Mouse (Mus musculus) brain, embryonic 14.5 days (tissue): ENCODE results near the gene Trarg1.
"Not testable (repeated sequence)": the region's sequence is repeated elsewhere in the genome, so short reads cannot be mapped to it uniquely, and the experiment has no call there.

Source experiments
- CTCF ChIP-seq: fragments of 200-500 bp; IDR thresholded peaks from 2 replicates; pipeline ENCODE4 v1.5.1; 2012; ENCODE audit warnings: inconsistent platforms, mild to moderate bottlenecking, moderate library complexity, borderline replicate concordance; ENCODE audit not compliant: insufficient read depth, insufficient read length; ENCODE audit errors: extremely low read depth
- POLR2A ChIP-seq: fragments of 200-500 bp; IDR thresholded peaks from 2 replicates; pipeline ENCODE4 v1.6.1; 2012; ENCODE audit warnings: mild to moderate bottlenecking, inconsistent platforms, borderline replicate concordance; ENCODE audit not compliant: poor library complexity, insufficient read depth, insufficient read length, severe bottlenecking; ENCODE audit errors: extremely low read depth

DNA sequence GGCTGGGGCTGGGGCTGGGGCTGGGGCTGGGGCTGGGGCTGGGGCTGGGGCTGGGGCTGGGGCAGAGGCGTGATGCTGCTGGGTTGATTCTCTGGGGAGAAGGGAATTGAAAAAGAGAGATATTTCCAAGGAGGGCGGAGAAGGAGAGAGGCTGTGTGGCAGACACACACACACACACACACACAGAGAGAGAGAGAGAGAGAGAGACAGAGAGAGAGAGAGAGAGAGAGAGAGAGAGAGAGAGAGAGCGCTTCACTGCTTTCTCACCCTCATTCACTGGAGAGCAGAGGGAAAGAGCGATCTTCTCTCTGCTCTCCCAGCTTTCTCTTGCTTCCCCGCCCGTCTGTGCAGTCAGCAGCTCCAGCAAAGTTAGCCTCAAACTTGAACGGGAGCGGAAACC, at the start of gene Trarg1:
- not testable (repeated sequence) for TF ChIP-seq CTCF, POLR2A
